Mouse (Mus musculus): ENCODE data around the gene Tha1.

DNA sequence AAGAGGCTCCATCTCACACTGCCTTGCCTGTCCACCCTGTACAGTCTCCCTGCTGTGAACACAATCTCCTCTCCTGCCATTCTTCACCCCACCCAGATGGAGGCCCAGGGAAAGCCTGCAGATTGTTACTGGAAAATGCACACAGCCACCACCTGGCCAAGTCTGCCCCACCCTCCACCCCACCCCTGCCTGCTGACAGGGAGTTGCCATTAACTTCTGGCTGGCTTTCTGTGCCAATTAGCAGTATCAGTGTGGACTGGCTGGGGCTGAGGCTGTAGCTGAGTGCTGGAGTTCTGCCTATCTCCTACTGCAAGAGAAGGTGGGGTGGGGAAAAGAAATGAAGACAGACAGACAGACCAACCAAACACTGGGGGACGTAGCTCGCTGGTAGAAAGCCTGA lies 34.7 kb downstream of the Tha1 start:
- TF ChIP-seq POLR2A (IDR thresholded peaks at IDR 0.05; ENCODE audit: insufficient read depth, low read depth, low read length) (no peak), CTCF (IDR thresholded peaks at IDR 0.05; ENCODE audit: insufficient read depth, low read depth, low read length) (no peak)

Data from olfactory bulb, adult 2 months (tissue).